Mouse (Mus musculus): ENCODE results near the gene Stx16. TPM values are rescaled to one million over a fixed set of nuclear protein-coding genes. Genes with fewer than 3 reads are reported as not detected.

Gene Stx16
- total RNA-seq, 2 experiments from 2014 or later, result 51.0 to 65.6 TPM

- intact Hi-C loops (cut with DNase I), result loop anchor here (5.0 to 10.0 kb wide), 4 partner anchors 38 to 490 kb away; partner anchors contain the start of gene Npepl1
- no peak for DNase-seq (ENCODE audit: low spot score in 2 of 2)
Measured at GRCm38 (mm10) chr2:174074621-174075020, 1.5 kb upstream of the Stx16 start.

GRCm38 (mm10) chr2:174075072-174075570, 987 bp upstream of the Stx16 start:
- no peak for DNase-seq (ENCODE audit: low spot score in 2 of 2)
- intact Hi-C loops (cut with DNase I), result loop anchor here (5.0 to 10.0 kb wide), 4 partner anchors 37 to 490 kb away; partner anchors contain the start of gene Npepl1

GRCm38 (mm10) chr2:174076433-174076824, 321 bp downstream of the Stx16 start:
- intact Hi-C loops (cut with DNase I), result loop anchor here (5.0 to 10.0 kb wide), 4 partner anchors 36 to 492 kb away; partner anchors contain the start of gene Npepl1
- no peak for DNase-seq (ENCODE audit: low spot score in 2 of 2)

GRCm38 (mm10) chr2:174077004-174077695, 1.0 kb downstream of the Stx16 start:
- DNase-seq (ENCODE audit: low spot score in 2 of 2), result peak in 1 of 2 experiments; percentile 19
- intact Hi-C loops (cut with DNase I), result loop anchor here (5.0 to 10.0 kb wide), 4 partner anchors 35 to 492 kb away; partner anchors contain the start of gene Npepl1

GRCm38 (mm10) chr2:174077776-174078338, 1.7 kb downstream of the Stx16 start:
- intact Hi-C loops (cut with DNase I), result loop anchor here (5.0 to 10.0 kb wide), 4 partner anchors 34 to 493 kb away; partner anchors contain the start of gene Npepl1

GRCm38 (mm10) chr2:174081833-174082232, 5.7 kb downstream of the Stx16 start:
- intact Hi-C loops (cut with DNase I), result no loop called here
- DNase-seq (ENCODE audit: low spot score in 2 of 2), result no peak

More at GRCm38 (mm10) chr2:174077776-174078338, 1.7 kb downstream of the Stx16 start:
- DNase-seq (ENCODE audit: low spot score in 2 of 2), result no peak

GRCm38 (mm10) chr2:174082380-174082918, 6.3 kb downstream of the Stx16 start:
- intact Hi-C loops (cut with DNase I), result no loop called here
- DNase-seq (ENCODE audit: low spot score in 2 of 2), result no peak

GRCm38 (mm10) chr2:174095086-174095485, 19.0 kb downstream of the Stx16 start:
- DNase-seq (ENCODE audit: low spot score in 2 of 2), result no peak
- intact Hi-C loops (cut with DNase I), result no loop called here

GRCm38 (mm10) chr2:174102399-174102798, 26.3 kb downstream of the Stx16 start:
- no peak for DNase-seq (ENCODE audit: low spot score in 2 of 2)
- intact Hi-C loops (cut with DNase I), result no loop called here

GRCm38 (mm10) chr2:174103527-174103926, 27.4 kb downstream of the Stx16 start:
- no peak for DNase-seq (ENCODE audit: low spot score in 2 of 2)
- intact Hi-C loops (cut with DNase I), result no loop called here

GRCm38 (mm10) chr2:174107375-174107774, 31.3 kb downstream of the Stx16 start:
- intact Hi-C loops (cut with DNase I), result no loop called here

GRCm38 (mm10) chr2:174109991-174110782, 34.1 kb downstream of the Stx16 start, which contains the start of gene Npepl1:
Gene Npepl1, plus strand, starts transcription at chr2:174110349.
- intact Hi-C loops (cut with DNase I), result loop anchor here (5.0 kb wide), 1 partner anchor 33 kb away; the partner anchor contains the start of gene Stx16

More at GRCm38 (mm10) chr2:174107375-174107774, 31.3 kb downstream of the Stx16 start:
- no peak for DNase-seq (ENCODE audit: low spot score in 2 of 2)

GRCm38 (mm10) chr2:174110783-174111549, 34.9 kb downstream of the Stx16 start:
- no peak for DNase-seq (ENCODE audit: low spot score in 2 of 2)
- intact Hi-C loops (cut with DNase I), result loop anchor here (5.0 kb wide), 1 partner anchor 34 kb away; the partner anchor contains the start of gene Stx16

More at GRCm38 (mm10) chr2:174109991-174110782, 34.1 kb downstream of the Stx16 start, which contains the start of gene Npepl1:
- DNase-seq (ENCODE audit: low spot score in 2 of 2), result peak; percentile 34 to 49

GRCm38 (mm10) chr2:174112931-174113330, 36.8 kb downstream of the Stx16 start:
- intact Hi-C loops (cut with DNase I), result loop anchor here (5.0 kb wide), 1 partner anchor 36 kb away; the partner anchor contains the start of gene Stx16
- no peak for DNase-seq (ENCODE audit: low spot score in 2 of 2)

GRCm38 (mm10) chr2:174114148-174114864, 38.2 kb downstream of the Stx16 start:
- intact Hi-C loops (cut with DNase I), result loop anchor here (5.0 kb wide), 1 partner anchor 37 kb away; the partner anchor contains the start of gene Stx16
- DNase-seq (ENCODE audit: low spot score in 2 of 2), result no peak

GRCm38 (mm10) chr2:174116929-174117328, 40.8 kb downstream of the Stx16 start:
- intact Hi-C loops (cut with DNase I), result no loop called here
- no peak for DNase-seq (ENCODE audit: low spot score in 2 of 2)

- DNase-seq (ENCODE audit: low spot score in 2 of 2), result no peak
- intact Hi-C loops (cut with DNase I), result no loop called here
Measured at GRCm38 (mm10) chr2:174118141-174118540, 42.0 kb downstream of the Stx16 start.

GRCm38 (mm10) chr2:174119259-174119658, 43.2 kb downstream of the Stx16 start:
- intact Hi-C loops (cut with DNase I), result no loop called here

More at GRCm38 (mm10) chr2:174119259-174119658, 43.2 kb downstream of the Stx16 start:
- no peak for DNase-seq (ENCODE audit: low spot score in 2 of 2)
